Comparison of ENCODE assay signal across 9 mouse cellular contexts in genomic region chr4:62761672-62762071, GRCm38 (mm10).
DNase-seq lines count a peak whose midpoint lies in the region; ATAC-seq lines count a peak whose summit lies in the region.
"Had no signal": no experiment of that assay in that cellular context is flagged by ENCODE, and none has a peak within 500 bp of the region (broad histone marks: within the 10 kb centered on the region; RNA-seq: fewer than 3 reads in every experiment).

No protein-coding gene starts in this region.

- H3K9me3 ChIP-seq in forebrain, embryonic 13.5 days (replicated peaks), result no peaks in the 10 kb centered on the region

- H3K4me1 ChIP-seq in forebrain, embryonic 13.5 days, result peaks cover 8% of the 10 kb centered on the region

- DNase-seq in ES-CJ7 (ENCODE audit: low read depth, low spot score), result peak; percentile 71
- peak; percentile 38 for DNase-seq in c-Kit-negative CD71-positive TER-119-positive erythroid progenitor cells, embryonic 14.5 days (ENCODE audit: low read depth, low spot score)
- DNase-seq in heart, postnatal 36 days, result peak; percentile 87 to 88
- DNase-seq in layer of hippocampus, adult 11-12 months (ENCODE audit: low spot score), result peak; percentile 89
- peak; percentile 93 for DNase-seq in lung, postnatal 10 days
- DNase-seq in retina, embryonic 14.5 days (ENCODE audit: low spot score), result peak; percentile 93
- DNase-seq in thymus, postnatal 36 days, result peak; percentile 64 to 73

- H3K27me3 ChIP-seq in forebrain, embryonic 13.5 days, result no peaks in the 10 kb centered on the region

- H3K4me3 ChIP-seq in forebrain, embryonic 13.5 days, result no peak overlapping the region

- no peak overlapping the region for H3K27ac ChIP-seq in forebrain, embryonic 13.5 days
- H3K27ac ChIP-seq: macrophage had no signal

- no peaks in the 10 kb centered on the region for H3K36me3 ChIP-seq in forebrain, embryonic 13.5 days (ENCODE audit: poor library complexity, severe bottlenecking)

- 0% methylated on average over 1 of the region's 1 CpGs for WGBS in forebrain, embryonic 13.5 days

- H3K9ac ChIP-seq in forebrain, embryonic 13.5 days, result no peak overlapping the region

- ATAC-seq in forebrain, embryonic 13.5 days, result peak; percentile 76

- no peak overlapping the region for H3K4me2 ChIP-seq in forebrain, embryonic 13.5 days

- intact Hi-C loops in heart, postnatal 36 days (cut with DNase I), result loop anchor here (1.0 to 10.0 kb wide), 4 partner anchors 64 to 417 kb away; partner anchors contain the start of genes Cdc26 and Prpf4

Comparison
In these comparisons a context has a peak if more than half of its experiments do, and no peak if none do; other contexts are left out.
1. DNase-seq: peak in every context shown above with its lines; median percentile 93 in lung, postnatal 10 days; 93 in retina, embryonic 14.5 days; 89 in layer of hippocampus, adult 11-12 months; 88 in heart, postnatal 36 days; 71 in ES-CJ7; 68 in thymus, postnatal 36 days; 38 in c-Kit-negative CD71-positive TER-119-positive erythroid progenitor cells, embryonic 14.5 days.